Mouse (Mus musculus) heart, embryonic 14.5 days (tissue): ENCODE measurements around the gene Spo11. TPM values are rescaled to one million over a fixed set of nuclear protein-coding genes. Genes with fewer than 3 reads are reported as not detected.

Experiments used
- ATAC-seq: fragments of 200-750 bp; cut with Nextera tagmentation; 2 replicates; pipeline ENCODE4 v1.8.0; 2017; ENCODE audit warnings: low read depth, moderate TSS enrichment; ENCODE audit not compliant: insufficient number of reproducible peaks, insufficient read depth, low FRiP score
- H3K27ac ChIP-seq, 2 experiments: fragments of 200-500 bp in 1 of 2; fragments of 300-500 bp in 1 of 2; sonication (generic) in 1 of 2; replicated peaks in 1 of 2; 2 replicates each; pipeline ENCODE4 v1.5.1; 2012 to 2014; ENCODE audit warnings: low read depth in 2 of 2, low read length in 2 of 2, control low read depth in 1 of 2, mild to moderate bottlenecking in 1 of 2, mixed read lengths in 1 of 2; ENCODE audit not compliant: control insufficient read depth in 1 of 2, insufficient read depth in 1 of 2
- H3K27me3 ChIP-seq: fragments of 300-500 bp; sonication (generic); 2 replicates; pipeline ENCODE4 v1.6.1; 2014; ENCODE audit warnings: mild to moderate bottlenecking, low read length, control low read depth; ENCODE audit not compliant: control insufficient read depth, insufficient read depth
- H3K36me3 ChIP-seq: fragments of 300-500 bp; sonication (generic); 2 replicates; pipeline ENCODE4 v1.6.1; 2014; ENCODE audit warnings: mild to moderate bottlenecking, control low read depth, low read length, mixed read lengths; ENCODE audit not compliant: control insufficient read depth, insufficient read depth
- H3K4me1 ChIP-seq, 2 experiments: fragments of 200-500 bp in 1 of 2; fragments of 300-500 bp in 1 of 2; sonication (generic) in 1 of 2; 2 replicates each; pipeline ENCODE4 v1.6.1; 2012 to 2014; ENCODE audit warnings: low read length in 2 of 2, control low read depth in 1 of 2, mixed read lengths in 1 of 2; ENCODE audit not compliant: control insufficient read depth in 2 of 2, insufficient read depth in 2 of 2
- H3K4me2 ChIP-seq: fragments of 300-500 bp; sonication (generic); 2 replicates; pipeline ENCODE4 v1.6.1; 2014; ENCODE audit warnings: mild to moderate bottlenecking, low read length
- H3K4me3 ChIP-seq, 2 experiments: fragments of 200-500 bp in 1 of 2; fragments of 300-500 bp in 1 of 2; sonication (generic) in 1 of 2; 2 replicates each; pipeline ENCODE4 v1.5.1; 2012 to 2014; ENCODE audit warnings: low read length in 2 of 2, mild to moderate bottlenecking in 2 of 2, control low read depth in 1 of 2, low read depth in 1 of 2, moderate library complexity in 1 of 2; ENCODE audit not compliant: control insufficient read depth in 1 of 2, insufficient read depth in 1 of 2
- H3K9ac ChIP-seq: fragments of 300-500 bp; sonication (generic); 2 replicates; pipeline ENCODE4 v1.6.1; 2014; ENCODE audit warnings: mild to moderate bottlenecking, low read length
- H3K9me3 ChIP-seq: fragments of 300-500 bp; sonication (generic); 2 replicates; pipeline ENCODE4 v1.6.1; 2016; ENCODE audit warnings: low read length, control low read depth; ENCODE audit not compliant: control insufficient read depth
- WGBS: fragments of 180-500 bp; shearing (Covaris S2); extraction: QIAGEN DNeasy Blood & Tissue Kit; methylation state at CpG from one replicate; pipeline ENCODE4 v1.1.7; 2014; 5-methylcytosine and 5-hydroxymethylcytosine counted together
- polyA plus RNA-seq: library from polyadenylated mRNA; unstranded; fragments of >200 nt; fragmentation: Nextera tagmentation; extraction: Ambion mirVana; gene quantifications from 2 replicates; pipeline ENCODE4 v1.2.1, GENCODE M21; 2014

Gene Spo11
- polyA plus RNA-seq, 1 experiment from 2014 or later, result not detected

- Histone ChIP-seq H3K27me3 (no peaks in the 10 kb centered on the region), H3K36me3 (no peaks in the 10 kb centered on the region), H3K27ac (no peak overlapping the region), H3K4me1 (peaks cover 0 to 2% of the 10 kb centered on the region in 2 experiments; a peak in 2 of 4 replicates), H3K4me2 (no peak overlapping the region), H3K4me3 (no peak overlapping the region), H3K9ac (no peak overlapping the region), H3K9me3 (peaks cover 15% of the 10 kb centered on the region; the same call in 1 of the 2 replicates)
- WGBS, result 83% methylated on average over 3 of the region's 3 CpGs
- ATAC-seq, result no peak
Measured at GRCm38 (mm10) chr2:172960350-172960749, 17.1 kb upstream of the Spo11 start.

- H3K27me3 ChIP-seq, result no peaks in the 10 kb centered on the region
- H3K36me3 ChIP-seq, result no peaks in the 10 kb centered on the region
- H3K4me1 ChIP-seq, result peaks cover 0 to 5% of the 10 kb centered on the region in 2 experiments; a peak in 2 of 4 replicates
- H3K9me3 ChIP-seq, result peaks cover 13% of the 10 kb centered on the region; the same call in 1 of the 2 replicates
- no peak overlapping the region for H3K4me3 ChIP-seq
- no peak for ATAC-seq
- no peak overlapping the region for H3K27ac ChIP-seq
- H3K9ac ChIP-seq, result no peak overlapping the region
- 67% methylated on average over 6 of the region's 6 CpGs for WGBS
- no peak overlapping the region for H3K4me2 ChIP-seq
Measured at GRCm38 (mm10) chr2:172961211-172961610, 16.3 kb upstream of the Spo11 start.

GRCm38 (mm10) chr2:172965249-172965648, 12.3 kb upstream of the Spo11 start:
- ATAC-seq, result no peak
- no peak overlapping the region for H3K4me2 ChIP-seq
- H3K4me1 ChIP-seq, result peaks cover 0 to 5% of the 10 kb centered on the region in 2 experiments; a peak in 2 of 4 replicates
- H3K9ac ChIP-seq, result no peak overlapping the region
- H3K27ac ChIP-seq, result no peak overlapping the region
- H3K36me3 ChIP-seq, result no peaks in the 10 kb centered on the region
- 35% methylated on average over 11 of the region's 11 CpGs for WGBS
- H3K4me3 ChIP-seq, result no peak overlapping the region
- H3K9me3 ChIP-seq, result no peaks in the 10 kb centered on the region; the same call in 1 of the 2 replicates
- no peaks in the 10 kb centered on the region for H3K27me3 ChIP-seq

- 84% methylated on average over 5 of the region's 5 CpGs for WGBS
- Histone ChIP-seq H3K4me3 (no peak overlapping the region), H3K27ac (no peak overlapping the region), H3K9me3 (no peaks in the 10 kb centered on the region), H3K27me3 (no peaks in the 10 kb centered on the region), H3K4me2 (no peak overlapping the region), H3K36me3 (no peaks in the 10 kb centered on the region), H3K4me1 (peaks cover 0 to 5% of the 10 kb centered on the region in 2 experiments; a peak in 2 of 4 replicates), H3K9ac (no peak overlapping the region)
- no peak for ATAC-seq
Measured at GRCm38 (mm10) chr2:172966480-172966879, 11.0 kb upstream of the Spo11 start.

- Histone ChIP-seq H3K9ac (no peak overlapping the region), H3K4me3 (no peak overlapping the region), H3K27me3 (no peaks in the 10 kb centered on the region), H3K36me3 (no peaks in the 10 kb centered on the region), H3K4me1 (peaks cover 0 to 4% of the 10 kb centered on the region in 2 experiments; a peak in 1 of 4 replicates), H3K4me2 (no peak overlapping the region), H3K27ac (no peak overlapping the region), H3K9me3 (no peaks in the 10 kb centered on the region)
- 88% methylated on average over 2 of the region's 2 CpGs for WGBS
- ATAC-seq, result no peak
Measured at GRCm38 (mm10) chr2:172971865-172972264, 5.6 kb upstream of the Spo11 start.

GRCm38 (mm10) chr2:172973806-172974565, 3.5 kb upstream of the Spo11 start:
- 19% methylated on average over 7 of the region's 7 CpGs for WGBS
- H3K9ac ChIP-seq, result no peak overlapping the region
- no peak for ATAC-seq
- no peak overlapping the region for H3K4me3 ChIP-seq
- no peak overlapping the region for H3K27ac ChIP-seq
- no peaks in the 10 kb centered on the region for H3K9me3 ChIP-seq
- no peaks in the 10 kb centered on the region for H3K36me3 ChIP-seq
- H3K4me1 ChIP-seq, result peaks cover 10 to 11% of the 10 kb centered on the region in 2 experiments
- H3K27me3 ChIP-seq, result no peaks in the 10 kb centered on the region
- H3K4me2 ChIP-seq, result no peak overlapping the region

- WGBS, result 56% methylated on average over 7 of the region's 7 CpGs
- Histone ChIP-seq H3K9ac (no peak overlapping the region), H3K27ac (no peak overlapping the region), H3K27me3 (no peaks in the 10 kb centered on the region), H3K4me3 (no peak overlapping the region), H3K9me3 (no peaks in the 10 kb centered on the region), H3K4me2 (no peak overlapping the region), H3K4me1 (peaks cover 10 to 11% of the 10 kb centered on the region in 2 experiments), H3K36me3 (no peaks in the 10 kb centered on the region)
- ATAC-seq, result no peak
Measured at GRCm38 (mm10) chr2:172974701-172975100, 2.8 kb upstream of the Spo11 start.
